10 mouse cellular contexts compared by ENCODE assay signal in the genomic region with DNA sequence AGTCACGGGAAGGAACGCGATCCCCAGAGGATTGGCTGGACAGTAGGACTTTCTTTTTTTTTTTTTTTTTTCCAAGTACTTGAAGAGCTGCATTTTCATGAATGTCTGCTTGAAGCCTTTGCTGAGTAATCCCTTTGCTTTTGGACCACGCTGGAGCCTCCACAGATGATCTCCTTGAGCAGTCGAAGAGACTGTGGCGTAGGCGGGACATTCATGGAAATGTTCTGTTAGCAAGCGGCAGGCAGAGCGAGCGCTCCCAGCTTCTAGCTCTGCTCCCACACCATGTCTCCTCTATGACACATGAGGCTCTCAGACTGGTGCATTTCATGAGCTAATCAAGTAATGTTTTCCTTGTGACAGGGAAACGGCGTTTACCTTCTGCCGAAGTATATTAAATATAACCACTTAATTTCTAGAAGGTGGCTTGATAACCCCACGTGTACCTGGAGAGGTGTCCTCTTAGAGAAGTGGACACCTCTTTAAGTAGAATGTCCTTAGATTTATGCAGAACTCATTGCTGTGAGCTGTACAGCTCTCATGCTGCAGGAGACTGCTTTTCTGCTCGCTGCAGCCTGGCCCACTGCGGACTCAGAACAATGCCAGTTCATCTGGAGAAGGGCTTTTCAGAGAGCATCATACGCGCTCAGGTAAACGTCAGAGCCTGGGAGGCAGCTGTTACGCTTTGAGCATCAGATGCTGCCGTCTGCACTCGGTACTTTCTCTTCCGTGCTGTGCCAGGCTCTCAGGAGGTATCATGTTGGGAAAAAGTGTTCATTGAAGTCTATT.
A peak's percentile ranks its signal among the peaks of the same experiment; 100 is the strongest.
DNase-seq lines count a peak whose midpoint lies in the region; ATAC-seq and TF ChIP-seq lines count a peak whose summit lies in the region.
"Had no signal": no experiment of that assay in that cellular context is flagged by ENCODE, and none has a peak within 500 bp of the region (broad histone marks: within the 10 kb centered on the region; RNA-seq: fewer than 3 reads in every experiment).

No protein-coding gene starts in this region.

- intact Hi-C loops in left cerebral cortex, postnatal 36 days (cut with DNase I): no loop called here

- H3K9ac ChIP-seq in heart, postnatal 0 days (replicated peaks; ENCODE audit: low read depth, low read length): no peak overlapping the region
- H3K9ac ChIP-seq in intestine, embryonic 16.5 days (ENCODE audit: low read depth, low read length): no peak overlapping the region

- H3K4me1 ChIP-seq in heart, postnatal 0 days (ENCODE audit: control insufficient read depth, insufficient read depth): peaks cover 18% of the 10 kb centered on the region
- peaks cover 11% of the 10 kb centered on the region for H3K4me1 ChIP-seq in heart, embryonic 10.5 days
- H3K4me1 ChIP-seq in intestine, embryonic 16.5 days (ENCODE audit: control insufficient read depth, insufficient read depth, low read length): peaks cover 5% of the 10 kb centered on the region; the same call in 1 of the 2 replicates

- no peaks in the 10 kb centered on the region for H3K27me3 ChIP-seq in heart, postnatal 0 days (ENCODE audit: control insufficient read depth, insufficient read depth, low read length)
- H3K27me3 ChIP-seq in heart, embryonic 10.5 days (ENCODE audit: insufficient read depth, poor library complexity, severe bottlenecking): peaks cover 4% of the 10 kb centered on the region
- no peaks in the 10 kb centered on the region for H3K27me3 ChIP-seq in intestine, embryonic 16.5 days (replicated peaks; ENCODE audit: control insufficient read depth, insufficient read depth, low read length)
- H3K27me3 ChIP-seq: megakaryocyte, embryonic 14.5 days had no signal

- no peak for ATAC-seq in heart, postnatal 0 days (ENCODE audit: insufficient read depth, low read depth)
- ATAC-seq in intestine, embryonic 16.5 days: no peak
- no peak for ATAC-seq in inflammation-experienced regulatory T-cells, adult 6 months

- no peaks in the 10 kb centered on the region for H3K9me3 ChIP-seq in heart, postnatal 0 days (replicated peaks; ENCODE audit: control insufficient read depth, low read length)
- H3K9me3 ChIP-seq in heart, embryonic 10.5 days: no peaks in the 10 kb centered on the region
- no peaks in the 10 kb centered on the region for H3K9me3 ChIP-seq in intestine, embryonic 16.5 days (ENCODE audit: control insufficient read depth, low read length)
- H3K9me3 ChIP-seq: megakaryocyte, embryonic 14.5 days had no signal

- no peak for DNase-seq in heart, postnatal 0 days (ENCODE audit: low spot score)
- no peak for DNase-seq in heart, embryonic 10.5 days (ENCODE audit: low spot score)
- peak; percentile 56 for DNase-seq in brain, embryonic 14.5 days (ENCODE audit: low read depth)
- DNase-seq in frontal cortex, postnatal 36 days (ENCODE audit: low spot score in 2 of 2): peak; percentile 80 to 89
- peak; percentile 80 to 81 for DNase-seq in left cerebral cortex, postnatal 36 days (ENCODE audit: low spot score in 2 of 2)
- no peak for DNase-seq in urinary bladder, adult 2 months (ENCODE audit: low spot score)

- TF ChIP-seq CTCF in heart, postnatal 0 days (IDR thresholded peaks at IDR 0.05; ENCODE audit: low read depth): no peak
- no peak for TF ChIP-seq CTCF in brain, embryonic 14.5 days (IDR thresholded peaks at IDR 0.05; ENCODE audit: borderline replicate concordance, extremely low read depth, insufficient read depth, insufficient read length)

- 66% methylated on average over 23 of the region's 23 CpGs for WGBS in heart, postnatal 0 days
- WGBS in heart, embryonic 10.5 days: 83% methylated on average over 23 of the region's 23 CpGs
- 66% methylated on average over 23 of the region's 23 CpGs for WGBS in intestine, embryonic 16.5 days

- TF ChIP-seq POLR2A in brain, embryonic 14.5 days (IDR thresholded peaks at IDR 0.05; ENCODE audit: borderline replicate concordance, extremely low read depth, insufficient read depth, insufficient read length, poor library complexity, severe bottlenecking): no peak

- H3K4me3 ChIP-seq in heart, postnatal 0 days (ENCODE audit: low read depth, low read length): no peak overlapping the region
- H3K4me3 ChIP-seq in heart, embryonic 10.5 days: no peak overlapping the region
- H3K4me3 ChIP-seq in intestine, embryonic 16.5 days (ENCODE audit: low read length): no peak overlapping the region
- H3K4me3 ChIP-seq: megakaryocyte, embryonic 14.5 days had no signal

- H3K27ac ChIP-seq in heart, postnatal 0 days (ENCODE audit: low read depth): peak overlapping the region; percentile 49
- H3K27ac ChIP-seq in heart, embryonic 10.5 days: no peak overlapping the region
- no peak overlapping the region for H3K27ac ChIP-seq in intestine, embryonic 16.5 days (ENCODE audit: low read length)

- 0 out of 2 replicates have a peak overlapping the region, but pooled peaks have one; percentile 2 for H3K4me2 ChIP-seq in heart, postnatal 0 days (ENCODE audit: low read depth, low read length)
- H3K4me2 ChIP-seq in intestine, embryonic 16.5 days (ENCODE audit: low read depth, low read length): no peak overlapping the region

- no peak for TF ChIP-seq EP300 in heart, postnatal 0 days (IDR thresholded peaks at IDR 0.05; ENCODE audit: low read depth)

- H3K36me3 ChIP-seq in heart, postnatal 0 days (replicated peaks; ENCODE audit: control insufficient read depth, insufficient read depth, low read length): no peaks in the 10 kb centered on the region
- H3K36me3 ChIP-seq in heart, embryonic 10.5 days: no peaks in the 10 kb centered on the region
- no peaks in the 10 kb centered on the region for H3K36me3 ChIP-seq in intestine, embryonic 16.5 days (ENCODE audit: control insufficient read depth, insufficient read depth, low read length)
- H3K36me3 ChIP-seq: G1E had no signal

Comparison
In these comparisons a context has a peak if more than half of its experiments do, and no peak if none do; other contexts are left out.
1. DNase-seq: peak in brain, embryonic 14.5 days (single experiment), frontal cortex, postnatal 36 days (2 of 2) and left cerebral cortex, postnatal 36 days (2 of 2); none in heart, postnatal 0 days (single experiment), heart, embryonic 10.5 days (single experiment) and urinary bladder, adult 2 months (single experiment).